Mouse (Mus musculus): ENCODE results near the gene Grap2. TPM values are rescaled to one million over a fixed set of nuclear protein-coding genes. Genes with fewer than 3 reads are reported as not detected.
A peak's percentile ranks its signal among the peaks of the same experiment; 100 is the strongest.

The Grap2 gene
- polyA plus RNA-seq, 1 experiment from 2014 or later, result 3.8 TPM

GRCm38 (mm10) chr15:80641702-80642435 lies 69.5 kb downstream of the Grap2 start:
- DNase-seq (ENCODE audit: low spot score), result no peak
- Histone ChIP-seq H3K4me1 (ENCODE audit: control insufficient read depth, insufficient read depth, low read length) (no peaks in the 10 kb centered on the region), H3K4me2 (ENCODE audit: low read depth, severe bottlenecking) (no peak overlapping the region), H3K27me3 (ENCODE audit: control insufficient read depth, insufficient read depth, low read length) (no peaks in the 10 kb centered on the region), H3K27ac (replicated peaks; ENCODE audit: low read depth, low read length) (no peak overlapping the region), H3K36me3 (ENCODE audit: control insufficient read depth, insufficient read depth, low read length) (no peaks in the 10 kb centered on the region), H3K9me3 (ENCODE audit: control insufficient read depth, low read length) (no peaks in the 10 kb centered on the region), H3K4me3 (ENCODE audit: low read depth, low read length) (no peak overlapping the region), H3K9ac (ENCODE audit: low read length) (no peak overlapping the region)
- no peak for ATAC-seq (ENCODE audit: insufficient number of reproducible peaks, low FRiP score, low TSS enrichment, low read depth)
- 87% methylated on average over 2 of the region's 2 CpGs for WGBS

GRCm38 (mm10) chr15:80645006-80645797 lies 72.8 kb downstream of the Grap2 start:
- Histone ChIP-seq H3K4me1 (ENCODE audit: control insufficient read depth, insufficient read depth, low read length) (no peaks in the 10 kb centered on the region), H3K27me3 (ENCODE audit: control insufficient read depth, insufficient read depth, low read length) (no peaks in the 10 kb centered on the region), H3K9me3 (ENCODE audit: control insufficient read depth, low read length) (no peaks in the 10 kb centered on the region), H3K27ac (replicated peaks; ENCODE audit: low read depth, low read length) (no peak overlapping the region), H3K4me3 (ENCODE audit: low read depth, low read length) (no peak overlapping the region), H3K9ac (ENCODE audit: low read length) (no peak overlapping the region), H3K4me2 (ENCODE audit: low read depth, severe bottlenecking) (no peak overlapping the region), H3K36me3 (ENCODE audit: control insufficient read depth, insufficient read depth, low read length) (no peaks in the 10 kb centered on the region)
- no peak for DNase-seq (ENCODE audit: low spot score)
- no peak for ATAC-seq (ENCODE audit: insufficient number of reproducible peaks, low FRiP score, low TSS enrichment, low read depth)
- WGBS, result 85% methylated on average over 17 of the region's 17 CpGs

GRCm38 (mm10) chr15:80648977-80649606 lies 76.7 kb downstream of the Grap2 start:
- no peak overlapping the region for H3K9ac ChIP-seq (ENCODE audit: low read length)
- no peak for ATAC-seq (ENCODE audit: insufficient number of reproducible peaks, low FRiP score, low TSS enrichment, low read depth)
- DNase-seq (ENCODE audit: low spot score), result peak; percentile 28
- H3K27ac ChIP-seq (replicated peaks; ENCODE audit: low read depth, low read length), result no peak overlapping the region
- WGBS, result 72% methylated on average over 15 of the region's 15 CpGs
- no peak overlapping the region for H3K4me3 ChIP-seq (ENCODE audit: low read depth, low read length)
- no peaks in the 10 kb centered on the region for H3K4me1 ChIP-seq (ENCODE audit: control insufficient read depth, insufficient read depth, low read length)
- H3K36me3 ChIP-seq (ENCODE audit: control insufficient read depth, insufficient read depth, low read length), result no peaks in the 10 kb centered on the region
- H3K9me3 ChIP-seq (ENCODE audit: control insufficient read depth, low read length), result no peaks in the 10 kb centered on the region
- H3K27me3 ChIP-seq (ENCODE audit: control insufficient read depth, insufficient read depth, low read length), result no peaks in the 10 kb centered on the region
- no peak overlapping the region for H3K4me2 ChIP-seq (ENCODE audit: low read depth, severe bottlenecking)

GRCm38 (mm10) chr15:80650412-80650811 lies 78.0 kb downstream of the Grap2 start:
- no peak overlapping the region for H3K9ac ChIP-seq (ENCODE audit: low read length)
- no peaks in the 10 kb centered on the region for H3K9me3 ChIP-seq (ENCODE audit: control insufficient read depth, low read length)
- H3K36me3 ChIP-seq (ENCODE audit: control insufficient read depth, insufficient read depth, low read length), result no peaks in the 10 kb centered on the region
- H3K27ac ChIP-seq (replicated peaks; ENCODE audit: low read depth, low read length), result no peak overlapping the region
- no peak for ATAC-seq (ENCODE audit: insufficient number of reproducible peaks, low FRiP score, low TSS enrichment, low read depth)
- 65% methylated on average over 2 of the region's 2 CpGs for WGBS
- no peaks in the 10 kb centered on the region for H3K4me1 ChIP-seq (ENCODE audit: control insufficient read depth, insufficient read depth, low read length)
- DNase-seq (ENCODE audit: low spot score), result no peak
- no peak overlapping the region for H3K4me3 ChIP-seq (ENCODE audit: low read depth, low read length)
- H3K4me2 ChIP-seq (ENCODE audit: low read depth, severe bottlenecking), result no peak overlapping the region
- no peaks in the 10 kb centered on the region for H3K27me3 ChIP-seq (ENCODE audit: control insufficient read depth, insufficient read depth, low read length)

- Histone ChIP-seq H3K36me3 (ENCODE audit: control insufficient read depth, insufficient read depth, low read length) (no peaks in the 10 kb centered on the region), H3K9ac (ENCODE audit: low read length) (no peak overlapping the region), H3K27me3 (ENCODE audit: control insufficient read depth, insufficient read depth, low read length) (no peaks in the 10 kb centered on the region), H3K4me2 (ENCODE audit: low read depth, severe bottlenecking) (no peak overlapping the region), H3K27ac (replicated peaks; ENCODE audit: low read depth, low read length) (no peak overlapping the region), H3K4me3 (ENCODE audit: low read depth, low read length) (no peak overlapping the region), H3K9me3 (ENCODE audit: control insufficient read depth, low read length) (no peaks in the 10 kb centered on the region), H3K4me1 (ENCODE audit: control insufficient read depth, insufficient read depth, low read length) (no peaks in the 10 kb centered on the region)
- DNase-seq (ENCODE audit: low spot score) (no peak), ATAC-seq (ENCODE audit: insufficient number of reproducible peaks, low FRiP score, low TSS enrichment, low read depth) (no peak)
- 83% methylated on average over 8 of the region's 8 CpGs for WGBS
These were observed 81.5 kb downstream of the Grap2 start for GRCm38 (mm10) chr15:80653865-80654264.

GRCm38 (mm10) chr15:80658815-80659471 lies 86.5 kb downstream of the Grap2 start:
- no peak for DNase-seq (ENCODE audit: low spot score)
- Histone ChIP-seq H3K9ac (ENCODE audit: low read length) (no peak overlapping the region), H3K4me1 (ENCODE audit: control insufficient read depth, insufficient read depth, low read length) (no peaks in the 10 kb centered on the region), H3K9me3 (ENCODE audit: control insufficient read depth, low read length) (no peaks in the 10 kb centered on the region), H3K27ac (replicated peaks; ENCODE audit: low read depth, low read length) (no peak overlapping the region), H3K4me3 (ENCODE audit: low read depth, low read length) (no peak overlapping the region), H3K36me3 (ENCODE audit: control insufficient read depth, insufficient read depth, low read length) (no peaks in the 10 kb centered on the region), H3K4me2 (ENCODE audit: low read depth, severe bottlenecking) (no peak overlapping the region), H3K27me3 (ENCODE audit: control insufficient read depth, insufficient read depth, low read length) (no peaks in the 10 kb centered on the region)
- 59% methylated on average over 6 of the region's 6 CpGs for WGBS
- no peak for ATAC-seq (ENCODE audit: insufficient number of reproducible peaks, low FRiP score, low TSS enrichment, low read depth)

GRCm38 (mm10) chr15:80660963-80661362 lies 88.6 kb downstream of the Grap2 start:
- no peaks in the 10 kb centered on the region for H3K4me1 ChIP-seq (ENCODE audit: control insufficient read depth, insufficient read depth, low read length)
- no peak overlapping the region for H3K27ac ChIP-seq (replicated peaks; ENCODE audit: low read depth, low read length)
- WGBS, result 70% methylated on average over 4 of the region's 4 CpGs
- H3K9ac ChIP-seq (ENCODE audit: low read length), result no peak overlapping the region
- no peaks in the 10 kb centered on the region for H3K36me3 ChIP-seq (ENCODE audit: control insufficient read depth, insufficient read depth, low read length)
- H3K4me2 ChIP-seq (ENCODE audit: low read depth, severe bottlenecking), result no peak overlapping the region
- ATAC-seq (ENCODE audit: insufficient number of reproducible peaks, low FRiP score, low TSS enrichment, low read depth) (no peak), DNase-seq (ENCODE audit: low spot score) (no peak)
- no peaks in the 10 kb centered on the region for H3K9me3 ChIP-seq (ENCODE audit: control insufficient read depth, low read length)
- no peaks in the 10 kb centered on the region for H3K27me3 ChIP-seq (ENCODE audit: control insufficient read depth, insufficient read depth, low read length)
- H3K4me3 ChIP-seq (ENCODE audit: low read depth, low read length), result no peak overlapping the region

GRCm38 (mm10) chr15:80664444-80664843 lies 92.0 kb downstream of the Grap2 start:
- 68% methylated on average over 4 of the region's 4 CpGs for WGBS
- Histone ChIP-seq H3K36me3 (ENCODE audit: control insufficient read depth, insufficient read depth, low read length) (no peaks in the 10 kb centered on the region), H3K4me2 (ENCODE audit: low read depth, severe bottlenecking) (no peak overlapping the region), H3K27ac (replicated peaks; ENCODE audit: low read depth, low read length) (no peak overlapping the region), H3K27me3 (ENCODE audit: control insufficient read depth, insufficient read depth, low read length) (no peaks in the 10 kb centered on the region), H3K9me3 (ENCODE audit: control insufficient read depth, low read length) (no peaks in the 10 kb centered on the region), H3K4me3 (ENCODE audit: low read depth, low read length) (no peak overlapping the region), H3K4me1 (ENCODE audit: control insufficient read depth, insufficient read depth, low read length) (no peaks in the 10 kb centered on the region), H3K9ac (ENCODE audit: low read length) (no peak overlapping the region)
- ATAC-seq (ENCODE audit: insufficient number of reproducible peaks, low FRiP score, low TSS enrichment, low read depth) (no peak), DNase-seq (ENCODE audit: low spot score) (no peak)

Measured in limb, embryonic 11.5 days (tissue).